Mouse (Mus musculus) left cerebral cortex, adult 18-20 months (tissue): ENCODE measurements at regions not wholly inside any gene's neighbourhood (a gene's known extent, or its start where the extent isn't known, plus 50 kb on each side); places are given as distances from the start of the nearest gene placed in this dataset.

ENCODE experiments used
- DNase-seq, 2 experiments: peaks; one replicate each; pipeline ENCODE4 v3.0.0; 2021 to 2022; ENCODE audit warnings: low spot score in 2 of 2, mixed read lengths in 1 of 2

DNA sequence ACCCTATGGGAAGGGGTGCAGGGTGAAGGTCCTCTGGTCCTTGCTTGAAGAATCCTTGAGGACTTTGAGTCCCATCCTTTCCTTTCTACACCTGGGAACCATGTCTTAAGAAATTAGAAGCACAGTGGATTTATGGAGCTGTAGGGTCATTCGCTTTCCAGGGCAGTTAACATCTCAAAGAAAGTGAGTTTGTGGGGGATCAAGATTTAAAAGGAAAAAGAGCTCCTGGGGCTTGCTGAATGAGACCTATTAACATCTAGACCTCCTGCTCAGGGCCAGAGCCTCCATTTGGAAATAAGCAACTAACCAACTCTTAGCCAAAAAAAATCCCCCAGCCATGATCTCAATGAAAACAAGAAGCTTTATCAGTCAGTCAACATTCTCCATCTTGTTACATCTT is 148.0 kb upstream of the Ofcc1 start:
- no peak for DNase-seq

DNA sequence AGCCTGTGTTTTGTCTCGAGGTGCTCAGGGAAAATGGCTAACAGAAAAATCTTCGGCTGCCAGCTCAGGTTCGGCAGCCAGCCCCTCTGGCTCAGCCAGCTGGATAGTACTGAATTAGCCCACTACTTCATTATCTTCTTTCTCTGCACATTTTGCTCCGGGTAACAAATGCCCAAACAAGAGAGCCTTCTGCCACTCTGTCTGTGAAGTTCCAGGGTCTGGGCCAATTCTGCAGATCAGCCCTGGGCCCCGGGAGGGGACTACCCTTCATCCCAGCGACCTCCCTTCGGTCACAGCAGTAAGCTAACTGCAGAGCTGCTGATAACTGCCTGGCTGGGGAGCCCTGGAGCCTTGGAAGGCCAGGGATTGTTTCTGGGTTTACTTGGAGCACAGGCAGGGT is 119.6 kb upstream of the Ofcc1 start:
- DNase-seq = no peak

GRCm38 (mm10) chr13:40472683-40473082 is 111.4 kb upstream of the Ofcc1 start:
- DNase-seq = no peak

DNA sequence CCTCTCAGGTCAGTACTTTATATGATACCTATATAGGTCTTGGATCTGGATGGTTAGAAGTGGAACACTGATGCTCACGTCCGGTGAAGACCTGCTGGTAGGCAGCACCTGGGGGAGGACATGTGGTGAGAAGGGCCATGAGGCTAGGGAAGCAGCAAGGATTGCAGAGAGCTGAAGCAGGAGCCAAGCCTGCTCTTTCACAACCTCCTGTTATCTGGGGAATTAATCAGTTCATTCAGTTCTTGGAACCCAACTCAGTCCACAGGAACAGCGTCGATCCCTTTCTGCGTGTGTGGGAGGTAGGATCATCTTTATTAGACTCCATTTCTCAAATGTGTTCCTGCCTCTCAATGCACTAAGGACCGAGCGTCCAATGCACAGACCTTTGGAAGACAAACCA is 107.9 kb upstream of the Ofcc1 start:
- DNase-seq = no peak

- no peak for DNase-seq
Observed at GRCm38 (mm10) chr13:40453360-40453759, 92.1 kb upstream of the Ofcc1 start.

DNA sequence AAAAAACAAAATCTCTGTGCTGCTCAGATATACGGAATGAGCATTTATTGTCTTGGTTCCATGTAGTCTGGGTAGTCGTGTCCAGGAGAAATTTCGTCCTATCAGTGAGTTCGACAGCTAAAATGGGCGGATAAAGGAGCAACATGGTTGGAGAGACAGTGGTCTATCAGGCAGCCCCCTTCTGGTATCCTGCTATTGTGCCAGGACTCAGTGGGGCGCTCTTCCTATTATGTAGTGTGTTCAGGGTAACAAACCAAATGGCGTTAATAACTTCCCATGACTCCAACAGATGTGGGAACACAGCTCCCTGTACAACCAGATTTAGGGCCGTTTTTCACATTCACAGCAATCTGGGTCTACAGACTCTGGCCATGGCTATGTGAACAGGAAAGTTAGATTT is 68.6 kb upstream of the Ofcc1 start:
- DNase-seq = no peak

DNA sequence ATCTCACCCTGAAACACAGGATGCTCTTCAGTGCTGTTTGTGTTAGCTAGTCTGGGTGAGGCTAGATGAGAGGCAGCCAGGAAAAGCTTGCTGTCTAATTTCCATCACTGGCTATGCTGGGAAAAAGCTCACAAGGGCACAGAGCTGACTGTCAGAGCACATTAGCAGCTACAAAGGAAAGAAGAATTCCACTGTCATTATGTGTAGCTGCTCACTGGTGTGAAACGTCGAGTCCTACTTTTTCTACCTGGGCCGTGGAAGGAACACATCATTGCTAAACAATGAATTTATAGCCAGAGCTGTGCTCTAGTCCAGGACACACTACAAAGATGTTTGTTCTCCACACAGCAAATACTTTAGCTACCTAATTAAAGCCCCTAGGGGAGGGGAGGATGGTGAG is 61.8 kb upstream of the Ofcc1 start:
- DNase-seq = no peak

GRCm38 (mm10) chr13:40417856-40418255 is 56.6 kb upstream of the Ofcc1 start:
- DNase-seq = no peak

GRCm38 (mm10) chr13:40413074-40413473 is 51.8 kb upstream of the Ofcc1 start:
- no peak for DNase-seq
